Mouse (Mus musculus): Measurements from ENCODE around the gene Tldc2. TPM values are rescaled to one million over a fixed set of nuclear protein-coding genes. Genes with fewer than 3 reads are reported as not detected.

Tldc2 gene
- polyA plus RNA-seq (2015; fragmentation: Nextera tagmentation; extraction: Ambion mirVana) = not detected in 2 replicates

GRCm38 (mm10) chr2:157086796-157087195, at the start of gene Tldc2:
Gene Tldc2, plus strand, starts transcription at chr2:157087055.

GRCm38 (mm10) chr2:157078793-157079700, 7.8 kb upstream of the Tldc2 start, which contains the start of gene Soga1:
Gene Soga1, minus strand, starts transcription at chr2:157079254.

GRCm38 (mm10) chr2:157135014-157135413, 48.2 kb downstream of the Tldc2 start, which contains the start of gene Samhd1:
Gene Samhd1, minus strand, starts transcription at chr2:157135265.

Other genes with a start within 250 kb of the Tldc2 start
- 8.3 and 9.5 TPM in 2 replicates for gene Tgif2, start 247.0 kb upstream of the Tldc2 start, polyA plus RNA-seq (2015; fragmentation: Nextera tagmentation; extraction: Ambion mirVana)
- gene 4930518I15Rik, start 229.1 kb upstream of the Tldc2 start, polyA plus RNA-seq (2015; fragmentation: Nextera tagmentation; extraction: Ambion mirVana) = 6.1 and 7.0 TPM in 2 replicates
- gene Rab5if, start 223.9 kb upstream of the Tldc2 start, polyA plus RNA-seq (2015; fragmentation: Nextera tagmentation; extraction: Ambion mirVana) = 189 and 193 TPM in 2 replicates
- 1.6 and 1.8 TPM in 2 replicates for gene Sla2, start 199.9 kb upstream of the Tldc2 start, polyA plus RNA-seq (2015; fragmentation: Nextera tagmentation; extraction: Ambion mirVana)
- 24.8 and 29.1 TPM in 2 replicates for gene Ndrg3, start 95.0 kb upstream of the Tldc2 start, polyA plus RNA-seq (2015; fragmentation: Nextera tagmentation; extraction: Ambion mirVana)
- 32.8 and 35.8 TPM in 2 replicates for gene Dsn1, start 79.9 kb upstream of the Tldc2 start, polyA plus RNA-seq (2015; fragmentation: Nextera tagmentation; extraction: Ambion mirVana)
- gene Soga1, start 7.8 kb upstream of the Tldc2 start, polyA plus RNA-seq (2015; fragmentation: Nextera tagmentation; extraction: Ambion mirVana) = 2.6 and 2.8 TPM in 2 replicates
- gene Samhd1, start 48.2 kb downstream of the Tldc2 start, polyA plus RNA-seq (2015; fragmentation: Nextera tagmentation; extraction: Ambion mirVana) = 56.8 and 73.6 TPM in 2 replicates
- gene Rbl1, start 117.5 kb downstream of the Tldc2 start, polyA plus RNA-seq (2015; fragmentation: Nextera tagmentation; extraction: Ambion mirVana) = 25.4 and 28.9 TPM in 2 replicates
- gene Rpn2, start 192.0 kb downstream of the Tldc2 start, polyA plus RNA-seq (2015; fragmentation: Nextera tagmentation; extraction: Ambion mirVana) = 124 and 127 TPM in 2 replicates
- 0.24 and 0.48 TPM in 2 replicates for gene Mroh8, start 192.5 kb downstream of the Tldc2 start, polyA plus RNA-seq (2015; fragmentation: Nextera tagmentation; extraction: Ambion mirVana)